Mouse (Mus musculus): ENCODE data around the gene Pla2g12a. TPM values are rescaled to one million over a fixed set of nuclear protein-coding genes. Genes with fewer than 3 reads are reported as not detected.

Gene Pla2g12a
- 4.3 and 6.0 TPM in 2 replicates for total RNA-seq (2015)
- total RNA-seq (2017): 6.1 and 7.2 TPM in 2 replicates

DNA sequence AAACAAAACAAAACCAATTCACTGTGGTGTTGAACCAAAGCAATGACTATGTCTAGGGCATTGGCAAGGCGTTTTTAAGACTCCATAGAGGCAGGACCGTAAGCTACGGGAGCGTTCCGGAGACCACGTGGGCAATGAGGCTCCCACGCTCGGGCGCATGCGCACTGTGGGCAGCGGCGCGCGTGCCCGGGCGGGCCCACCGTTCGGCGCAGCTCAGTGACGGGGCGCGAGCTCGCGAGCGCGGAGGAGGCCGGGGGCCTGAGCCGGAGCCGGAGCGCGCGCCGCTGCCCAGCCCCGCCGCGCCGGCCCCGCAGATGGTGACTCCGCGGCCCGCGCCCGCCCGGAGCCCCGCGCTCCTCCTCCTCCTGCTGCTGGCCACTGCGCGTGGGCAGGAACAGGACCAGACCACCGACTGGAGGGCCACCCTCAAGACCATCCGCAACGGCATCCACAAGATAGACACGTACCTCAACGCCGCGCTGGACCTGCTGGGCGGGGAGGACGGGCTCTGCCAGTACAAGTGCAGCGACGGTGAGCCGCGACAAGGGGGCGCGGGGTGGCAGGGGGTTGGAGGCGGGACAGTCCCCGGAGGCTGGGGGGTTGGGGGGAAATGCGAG lies at the start of gene Pla2g12a:
Gene Pla2g12a, plus strand, starts transcription at position 202 of the 617 bp plus-strand sequence.
- peak; percentile 72 for ATAC-seq (ENCODE audit: poor library complexity, severe bottlenecking)

GRCm38 (mm10) chr3:129830626-129831025 lies 47.8 kb upstream of the Pla2g12a start:
- ATAC-seq (ENCODE audit: poor library complexity, severe bottlenecking): peak; percentile 13; the same call in 1 of the 2 replicates

DNA sequence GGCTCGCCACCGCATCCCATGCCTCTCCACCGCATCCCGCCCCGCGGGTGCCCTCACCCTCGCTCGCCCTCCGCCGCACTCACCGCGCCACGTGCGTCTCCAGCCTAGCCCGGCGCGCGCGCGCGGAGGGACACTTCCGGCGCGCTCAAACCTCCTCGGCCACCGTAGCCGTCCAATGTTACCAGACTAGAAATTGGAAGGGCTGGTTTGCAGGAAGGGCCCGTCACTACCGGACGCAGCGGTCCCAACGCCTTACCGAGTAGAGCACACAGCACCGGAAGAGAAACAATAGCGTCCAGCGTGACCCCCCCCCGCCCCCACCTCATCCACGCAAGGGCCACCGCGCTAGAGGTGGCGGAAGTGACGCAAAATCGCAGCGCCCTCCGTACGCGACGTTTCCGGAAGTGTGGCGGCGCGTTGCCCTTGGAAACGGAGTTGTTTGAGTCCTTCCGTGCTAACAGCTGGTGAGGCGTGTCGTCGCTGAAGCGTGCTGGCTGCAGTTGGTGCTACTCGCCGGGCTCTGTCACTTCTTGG lies 47.3 kb upstream of the Pla2g12a start, which contains the start of gene Gar1:
Gene Gar1, minus strand, starts transcription at position 362 of the 534 bp plus-strand sequence.
- peak; percentile 96 for ATAC-seq (ENCODE audit: poor library complexity, severe bottlenecking)

- no peak for ATAC-seq (ENCODE audit: poor library complexity, severe bottlenecking)
These were observed 42.9 kb upstream of the Pla2g12a start, which contains the start of gene Cfi for GRCm38 (mm10) chr3:129835388-129835934. Gene Cfi (plus strand): TSS chr3:129835884.

DNA sequence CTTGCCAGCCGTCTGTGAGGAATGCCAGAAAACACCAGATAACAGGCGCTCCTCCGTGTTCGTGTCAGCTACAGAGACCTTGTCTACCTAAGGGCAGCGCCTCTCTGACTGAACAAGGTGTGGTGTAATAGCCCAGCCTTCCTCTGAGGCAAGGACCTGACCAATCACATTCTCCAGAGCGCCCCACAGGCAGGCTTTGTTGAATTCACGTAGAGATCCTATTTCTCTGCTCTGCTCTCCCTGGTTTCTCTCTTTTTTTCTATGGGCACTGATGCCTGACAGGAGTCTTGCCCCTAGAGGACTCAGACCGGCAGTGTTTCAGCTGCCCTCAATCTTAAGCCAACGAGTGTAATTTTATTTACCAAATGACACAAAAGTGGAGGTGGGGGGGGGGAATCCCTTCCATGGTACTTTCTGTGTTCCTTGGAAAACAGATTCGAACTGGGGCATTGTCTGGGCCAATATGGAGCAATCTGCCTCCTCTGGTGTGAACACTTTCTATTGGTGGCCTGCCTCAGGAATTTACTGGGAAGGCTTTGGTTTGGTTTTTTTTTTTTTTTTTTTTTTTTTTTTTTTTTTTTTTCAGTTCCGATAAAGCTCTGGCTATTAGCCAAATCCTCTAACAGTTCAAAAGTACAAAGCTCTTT lies 42.2 kb upstream of the Pla2g12a start:
- no peak for ATAC-seq (ENCODE audit: poor library complexity, severe bottlenecking)

DNA sequence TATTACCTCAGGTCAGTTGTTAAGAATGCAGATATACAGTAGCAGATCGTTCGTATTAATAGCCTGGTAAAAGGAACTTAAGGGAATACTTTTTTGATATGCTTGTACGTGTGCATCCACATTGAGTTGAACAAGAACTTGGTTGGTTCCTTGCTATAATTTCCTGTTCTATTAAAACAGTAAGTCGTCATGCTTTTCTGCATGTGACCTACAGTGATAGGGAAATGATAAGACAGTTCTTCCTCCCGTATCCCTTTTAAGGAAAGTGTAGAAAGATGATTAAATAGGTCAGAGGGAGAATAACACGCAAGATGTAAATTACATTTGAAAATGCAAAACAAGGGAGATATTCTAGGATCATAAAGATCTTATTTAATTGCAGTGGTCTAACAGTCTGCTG lies 41.4 kb upstream of the Pla2g12a start:
- ATAC-seq (ENCODE audit: poor library complexity, severe bottlenecking): no peak

GRCm38 (mm10) chr3:129838017-129838416 lies 40.4 kb upstream of the Pla2g12a start:
- no peak for ATAC-seq (ENCODE audit: poor library complexity, severe bottlenecking)

- no peak for ATAC-seq (ENCODE audit: poor library complexity, severe bottlenecking)
These were observed 32.5 kb upstream of the Pla2g12a start for GRCm38 (mm10) chr3:129845868-129846267.

DNA sequence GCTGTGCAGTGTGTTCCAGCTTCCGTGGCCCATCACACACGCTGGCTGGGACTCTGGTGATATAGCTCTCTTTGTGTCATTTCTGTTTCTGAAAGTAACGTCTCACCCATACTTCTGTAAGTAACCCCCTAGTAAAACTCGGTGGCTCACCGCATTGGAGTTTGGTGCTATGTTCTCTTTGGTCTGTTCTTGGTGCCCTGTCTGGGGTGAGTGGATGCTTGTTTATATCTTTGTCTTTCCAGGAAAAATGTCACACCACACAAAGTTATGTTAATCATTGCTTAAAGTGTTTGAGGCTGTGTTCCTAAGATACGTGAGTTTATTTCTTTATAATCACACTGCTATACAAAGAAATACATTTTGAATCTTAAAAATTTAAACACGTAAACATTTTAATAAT lies 31.6 kb upstream of the Pla2g12a start:
- no peak for ATAC-seq (ENCODE audit: poor library complexity, severe bottlenecking)

DNA sequence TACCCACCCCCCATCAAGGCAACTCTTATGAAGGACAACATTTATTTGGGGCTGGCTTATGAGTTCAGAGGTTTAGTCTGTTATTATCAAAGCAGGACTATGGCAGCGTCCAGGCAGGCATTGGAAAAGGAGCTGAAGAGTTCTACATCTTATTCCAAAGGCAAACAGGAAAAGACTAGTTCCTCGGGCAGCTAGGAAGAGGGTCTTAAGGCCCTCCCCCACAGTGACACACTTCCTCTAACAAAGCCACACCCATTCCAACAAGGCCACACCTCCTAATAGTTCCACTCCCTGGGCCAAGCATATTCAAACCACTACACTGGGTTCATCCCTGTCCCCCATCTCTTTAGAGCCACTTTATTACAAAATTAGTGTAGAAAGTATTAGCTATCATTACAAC lies 15.8 kb upstream of the Pla2g12a start:
- ATAC-seq (ENCODE audit: poor library complexity, severe bottlenecking): no peak

DNA sequence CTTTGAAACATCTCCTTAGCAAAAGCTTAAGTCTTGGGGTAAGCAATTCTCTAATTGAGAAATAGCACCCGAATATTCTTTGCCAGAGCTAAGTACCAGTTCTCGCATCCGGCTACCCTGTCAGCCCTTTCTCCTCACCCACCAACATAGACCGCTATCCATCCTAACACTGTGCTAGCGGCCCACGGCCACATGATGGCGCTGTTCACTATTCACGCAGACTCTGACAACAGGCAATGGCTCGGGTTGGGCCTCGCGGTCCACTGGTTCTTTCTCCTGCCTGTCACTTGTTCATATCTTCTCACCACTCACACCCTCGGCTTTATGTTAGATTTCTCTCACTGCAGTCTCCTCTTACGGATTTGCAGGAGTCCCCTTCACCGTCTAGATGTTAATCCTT lies 14.7 kb upstream of the Pla2g12a start:
- peak; percentile 69 for ATAC-seq (ENCODE audit: poor library complexity, severe bottlenecking)

GRCm38 (mm10) chr3:129877327-129877726 lies 1.1 kb upstream of the Pla2g12a start:
- no peak for ATAC-seq (ENCODE audit: poor library complexity, severe bottlenecking)

DNA sequence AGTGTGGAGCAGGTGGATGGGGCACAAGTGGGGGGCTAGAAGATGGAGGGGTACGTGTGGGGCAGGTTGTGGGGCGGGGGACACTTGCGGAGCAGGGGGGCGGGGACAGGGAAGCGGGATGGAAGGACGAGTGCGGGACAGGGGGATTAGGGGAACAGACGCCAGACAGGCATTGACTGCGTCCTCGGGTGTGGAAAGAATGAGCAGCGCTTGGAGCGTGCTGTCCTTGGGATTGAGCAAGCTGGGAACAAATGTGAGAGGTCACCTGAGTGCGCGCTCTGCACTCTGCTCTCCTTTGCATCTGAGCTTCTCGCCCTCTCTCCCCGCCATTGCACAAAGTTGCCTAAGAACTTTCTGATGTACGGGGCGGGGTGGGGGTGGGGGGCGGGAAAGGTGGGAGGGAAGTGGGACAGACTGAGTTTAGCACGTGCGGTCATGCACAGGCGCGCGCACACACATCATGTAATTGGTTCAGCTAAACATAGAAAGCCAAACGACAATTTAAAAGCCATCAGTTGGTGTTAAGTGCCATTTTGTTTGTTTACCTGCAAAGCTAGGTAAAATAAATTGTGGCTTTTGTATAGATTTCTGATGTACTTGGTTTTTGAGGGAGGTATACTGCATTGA lies 838 bp downstream of the Pla2g12a start:
- peak; percentile 34 for ATAC-seq (ENCODE audit: poor library complexity, severe bottlenecking)

GRCm38 (mm10) chr3:129879913-129880312 lies 1.5 kb downstream of the Pla2g12a start:
- ATAC-seq (ENCODE audit: poor library complexity, severe bottlenecking): no peak

DNA sequence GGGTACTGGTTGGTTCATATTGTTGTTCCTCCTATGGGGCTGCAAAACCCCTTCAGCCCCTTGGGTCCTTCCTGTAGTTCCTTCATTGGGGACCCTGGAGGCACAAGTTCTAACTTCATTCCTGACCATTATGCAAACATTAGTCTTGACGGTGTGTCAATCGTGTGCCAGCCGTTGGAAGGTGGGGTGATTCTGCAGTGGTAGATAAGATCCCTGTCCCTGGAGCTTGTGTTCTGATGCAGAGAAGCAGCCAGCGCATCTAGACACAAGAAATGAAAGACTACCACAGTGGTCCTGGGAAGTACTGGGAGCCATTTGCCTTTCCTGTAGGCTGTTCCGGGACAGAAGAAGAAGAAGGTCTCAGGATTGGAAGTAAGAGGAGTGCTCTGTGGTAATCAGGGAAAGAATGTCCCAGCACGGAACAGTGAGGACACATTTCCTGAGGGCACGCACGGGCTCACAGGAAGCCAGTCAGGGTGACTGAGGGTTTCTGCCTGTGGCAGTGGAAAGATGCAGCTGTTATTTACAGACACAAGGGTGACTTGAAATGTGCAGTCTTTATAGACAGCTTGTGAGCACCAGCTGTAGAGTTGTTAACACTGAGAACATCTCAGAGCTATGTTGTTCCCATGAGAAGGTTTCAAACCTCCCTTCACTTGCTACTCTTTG lies 2.7 kb downstream of the Pla2g12a start:
- ATAC-seq (ENCODE audit: poor library complexity, severe bottlenecking): no peak

DNA sequence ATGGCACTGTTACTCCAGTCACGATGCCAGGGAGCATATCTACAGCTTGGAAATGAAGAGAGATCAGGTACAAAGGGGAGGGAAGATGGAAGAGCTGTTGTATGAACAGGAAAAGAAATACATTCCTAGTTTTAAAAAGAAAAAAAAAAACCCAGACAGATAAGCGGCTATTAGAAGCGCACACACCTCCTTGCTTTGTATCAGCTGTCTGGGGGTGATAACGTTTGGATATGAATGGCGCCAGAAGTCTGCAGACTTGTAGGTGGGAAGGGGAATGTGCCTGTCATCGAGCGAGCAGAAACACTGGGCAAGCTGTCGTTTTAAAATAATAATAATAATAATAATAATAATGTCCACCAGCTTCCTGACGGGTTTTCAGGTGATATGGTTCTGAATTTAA lies 7.2 kb downstream of the Pla2g12a start:
- no peak for ATAC-seq (ENCODE audit: poor library complexity, severe bottlenecking)

- no peak for ATAC-seq (ENCODE audit: poor library complexity, severe bottlenecking)
These were observed 8.0 kb downstream of the Pla2g12a start for GRCm38 (mm10) chr3:129886430-129886829.

- ATAC-seq (ENCODE audit: poor library complexity, severe bottlenecking): no peak
These were observed 9.5 kb downstream of the Pla2g12a start for GRCm38 (mm10) chr3:129887779-129888517.

DNA sequence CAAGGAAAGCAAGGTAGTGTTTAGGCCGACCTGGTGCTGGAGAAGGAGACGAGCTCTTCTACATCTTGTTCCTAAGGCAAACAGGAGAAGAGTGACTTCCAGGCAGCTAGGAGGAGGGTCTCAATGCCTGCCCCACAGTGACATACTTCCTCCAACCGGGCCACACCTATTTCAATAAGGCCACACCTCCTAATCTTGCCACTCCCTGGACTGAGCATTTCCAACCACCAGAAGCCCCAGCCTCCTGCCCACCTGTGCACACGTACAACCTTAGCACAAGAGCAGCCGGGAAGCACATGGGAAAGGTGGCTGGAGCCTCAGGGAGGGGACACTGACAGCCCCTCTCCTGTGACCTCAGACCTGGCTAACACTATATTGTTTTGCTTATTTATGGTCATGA lies 13.6 kb downstream of the Pla2g12a start:
- no peak for ATAC-seq (ENCODE audit: poor library complexity, severe bottlenecking)

DNA sequence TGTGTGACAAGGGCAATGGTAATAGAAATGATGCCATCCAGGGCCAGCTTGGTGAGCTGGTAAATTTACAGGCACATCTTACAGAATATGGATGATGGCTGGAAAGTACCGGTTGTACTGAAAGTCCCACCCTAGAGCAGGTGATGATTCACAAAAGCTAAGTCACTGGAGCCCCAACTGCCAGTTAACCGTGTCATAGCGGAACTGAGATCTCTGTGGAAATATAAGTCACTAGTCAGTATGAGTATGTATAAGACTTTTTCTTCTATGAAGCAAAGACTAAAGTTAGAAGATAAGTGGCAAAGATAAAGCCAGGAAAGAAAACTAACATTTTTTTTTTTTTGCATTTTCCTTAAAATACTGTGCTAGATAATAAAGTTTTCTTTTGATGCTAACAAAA lies 14.7 kb downstream of the Pla2g12a start:
- ATAC-seq (ENCODE audit: poor library complexity, severe bottlenecking): no peak

Measured in megakaryocyte, adult 5-6 weeks (primary cell).